Mouse (Mus musculus): ENCODE measurements around the gene Gm10681. TPM values are rescaled to one million over a fixed set of nuclear protein-coding genes. Genes with fewer than 3 reads are reported as not detected.
"Not testable (repeated sequence)": the region's sequence is repeated elsewhere in the genome, so short reads cannot be mapped to it uniquely, and the experiment has no call there.

Gm10681 gene
- polyA plus RNA-seq, 1 experiment from 2014 or later, result not detected

DNA sequence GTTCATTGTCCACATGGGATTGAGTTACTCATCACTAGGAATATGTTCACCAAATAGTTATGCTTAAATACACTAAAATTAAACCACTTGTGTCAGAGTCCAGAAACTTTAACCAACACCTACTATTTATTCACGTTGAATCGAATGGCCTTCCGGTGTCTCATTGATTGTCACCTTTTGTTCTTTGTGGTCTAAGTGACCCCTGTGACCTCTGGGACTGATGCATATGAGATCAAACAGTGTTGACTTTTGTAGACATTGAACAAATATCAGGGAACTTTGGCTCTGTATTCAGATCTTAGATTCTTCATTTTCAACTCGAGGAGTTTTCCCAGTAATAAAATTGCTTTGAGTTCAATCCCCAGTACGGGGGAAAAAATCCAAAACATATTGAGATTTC lies 27.9 kb downstream of the Gm10681 start:
- no CpG with 5 or more reads among the region's 5 CpGs for WGBS (ENCODE audit: missing documents)
- H3K36me3 ChIP-seq (ENCODE audit: inconsistent target); H3K79me2 ChIP-seq (ENCODE audit: inconsistent target); H3K4me3 ChIP-seq (ENCODE audit: inconsistent target); H3K27ac ChIP-seq: not testable (repeated sequence)

DNA sequence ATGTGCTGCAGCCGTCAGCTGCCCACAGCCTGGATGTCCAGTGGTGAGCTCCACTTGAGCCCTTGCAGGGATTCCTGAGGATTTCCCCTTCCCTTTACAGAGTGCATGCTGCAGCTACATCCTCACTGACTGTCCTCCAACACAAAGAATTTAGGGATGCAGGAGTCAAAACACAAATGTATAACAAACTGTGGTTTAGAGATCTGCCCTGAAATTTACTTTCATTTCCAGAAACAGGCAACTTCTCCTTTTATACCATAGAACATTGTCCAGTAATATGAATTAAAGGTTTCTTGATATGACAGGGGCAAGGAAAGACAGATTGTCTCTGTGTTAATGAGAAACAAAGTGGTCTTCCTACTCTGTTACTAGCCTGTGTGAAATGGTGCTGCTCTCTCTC lies 37.8 kb downstream of the Gm10681 start:
- no CpG with 5 or more reads among the region's 1 CpGs for WGBS (ENCODE audit: missing documents)
- H3K79me2 ChIP-seq (ENCODE audit: inconsistent target); H3K36me3 ChIP-seq (ENCODE audit: inconsistent target); H3K27ac ChIP-seq; H3K4me3 ChIP-seq (ENCODE audit: inconsistent target): not testable (repeated sequence)

DNA sequence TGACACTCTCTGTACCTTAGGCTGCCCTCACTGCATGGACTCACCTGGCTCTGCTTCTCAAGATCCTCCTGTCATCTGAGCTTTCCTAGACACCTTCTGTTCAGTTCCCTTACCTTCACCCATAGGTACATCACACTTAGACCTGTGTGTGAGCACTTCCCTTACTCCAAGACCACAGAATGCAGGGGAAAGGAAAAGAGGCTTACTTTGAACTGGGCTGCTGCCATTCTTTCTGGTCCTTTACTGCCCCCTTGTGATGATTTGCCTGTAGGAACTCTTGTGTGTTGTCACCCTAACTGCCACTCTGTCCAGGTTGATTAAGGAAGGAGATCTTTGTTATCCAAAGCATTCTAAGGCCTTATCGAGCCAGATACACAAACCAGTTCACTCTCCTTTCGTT lies 38.4 kb downstream of the Gm10681 start:
- not testable (repeated sequence) for H3K79me2 ChIP-seq (ENCODE audit: inconsistent target); H3K4me3 ChIP-seq (ENCODE audit: inconsistent target); H3K36me3 ChIP-seq (ENCODE audit: inconsistent target); H3K27ac ChIP-seq
- no CpG with 5 or more reads among the region's 2 CpGs for WGBS (ENCODE audit: missing documents)

DNA sequence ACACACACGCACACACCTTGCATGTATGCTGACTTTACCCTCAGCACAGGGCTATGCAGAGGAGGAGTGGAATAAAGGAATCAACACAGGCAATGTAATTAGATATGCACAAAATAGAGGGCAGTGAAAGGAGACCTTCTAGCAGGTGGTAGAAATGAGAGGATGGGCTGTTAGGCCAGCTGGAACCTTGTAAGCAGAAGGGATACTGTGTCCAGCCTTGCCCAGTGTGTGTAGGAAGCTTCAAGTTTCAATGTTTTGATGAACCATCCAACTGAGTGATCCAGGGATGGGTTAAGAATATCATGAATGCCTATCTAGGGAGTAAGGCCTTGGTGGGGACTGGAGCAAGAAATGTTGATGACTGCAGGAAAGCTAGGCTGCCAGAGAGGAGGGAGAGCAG lies 40.1 kb downstream of the Gm10681 start:
- not testable (repeated sequence) for H3K4me3 ChIP-seq (ENCODE audit: inconsistent target); H3K27ac ChIP-seq; H3K36me3 ChIP-seq (ENCODE audit: inconsistent target); H3K79me2 ChIP-seq (ENCODE audit: inconsistent target)
- WGBS (ENCODE audit: missing documents), result no CpG with 5 or more reads among the region's 1 CpGs

DNA sequence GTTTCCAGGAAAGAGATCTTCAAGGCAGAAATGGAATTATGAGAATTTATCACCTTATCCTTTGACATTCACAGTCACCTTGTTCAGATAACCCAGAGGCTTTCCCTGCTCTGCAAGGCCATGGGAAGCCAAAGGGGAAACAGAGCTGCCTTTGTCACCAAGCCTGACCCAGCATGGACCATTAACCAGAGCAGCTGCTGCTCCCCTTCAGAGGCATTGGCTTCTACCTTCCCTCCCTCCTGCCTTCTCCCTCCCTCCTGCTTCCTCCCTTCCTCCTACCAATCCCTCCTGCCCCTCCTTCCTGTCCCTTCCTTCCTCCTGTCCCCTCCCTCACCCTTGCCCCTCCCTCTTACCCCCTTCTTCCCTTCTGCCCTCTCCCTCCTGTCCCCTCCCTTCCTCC lies 41.0 kb downstream of the Gm10681 start:
- not testable (repeated sequence) for H3K36me3 ChIP-seq (ENCODE audit: inconsistent target); H3K4me3 ChIP-seq (ENCODE audit: inconsistent target); H3K79me2 ChIP-seq (ENCODE audit: inconsistent target); H3K27ac ChIP-seq

DNA sequence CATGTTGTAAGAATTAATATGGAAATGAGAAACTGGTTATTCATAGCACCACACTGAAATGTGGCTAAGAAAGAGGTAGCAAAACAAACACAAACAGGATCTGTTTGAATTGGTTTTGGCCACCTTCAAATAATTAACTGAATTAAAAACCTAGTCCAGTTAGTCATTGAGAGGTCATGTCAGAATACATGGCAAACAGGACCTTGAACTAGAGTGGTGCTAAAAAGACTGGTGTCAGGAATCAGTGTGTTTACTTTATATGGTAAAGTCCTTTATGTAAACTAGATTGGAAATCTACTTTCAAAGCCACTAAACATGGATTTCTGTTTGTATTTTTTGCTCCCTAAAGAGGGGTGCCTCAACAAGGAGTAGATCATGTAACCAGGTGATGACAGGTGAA lies 63.6 kb downstream of the Gm10681 start:
- H3K27ac ChIP-seq; H3K79me2 ChIP-seq (ENCODE audit: inconsistent target); H3K36me3 ChIP-seq (ENCODE audit: inconsistent target); H3K4me3 ChIP-seq (ENCODE audit: inconsistent target): not testable (repeated sequence)

DNA sequence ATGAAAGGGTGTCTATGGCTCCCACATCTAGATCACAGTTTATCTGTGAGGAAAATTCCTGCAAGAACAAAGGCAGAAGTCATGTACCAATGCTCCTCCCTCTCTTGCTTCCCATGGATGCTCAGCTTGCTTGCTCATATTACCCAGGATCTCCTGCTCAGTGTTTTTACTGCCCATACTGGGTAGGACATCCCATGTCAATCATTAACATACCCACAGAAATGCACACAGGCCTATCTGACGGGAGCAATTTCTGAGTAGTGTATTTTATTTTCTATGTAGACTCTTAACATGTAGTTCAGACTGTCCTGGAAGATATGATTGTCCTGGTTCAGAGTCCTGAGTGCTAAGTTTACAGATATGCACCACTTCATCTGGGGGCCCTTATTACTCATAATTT lies 64.1 kb downstream of the Gm10681 start:
- not testable (repeated sequence) for H3K36me3 ChIP-seq (ENCODE audit: inconsistent target); H3K79me2 ChIP-seq (ENCODE audit: inconsistent target); H3K27ac ChIP-seq; H3K4me3 ChIP-seq (ENCODE audit: inconsistent target)
- no CpG with 5 or more reads among the region's 1 CpGs for WGBS (ENCODE audit: missing documents)

DNA sequence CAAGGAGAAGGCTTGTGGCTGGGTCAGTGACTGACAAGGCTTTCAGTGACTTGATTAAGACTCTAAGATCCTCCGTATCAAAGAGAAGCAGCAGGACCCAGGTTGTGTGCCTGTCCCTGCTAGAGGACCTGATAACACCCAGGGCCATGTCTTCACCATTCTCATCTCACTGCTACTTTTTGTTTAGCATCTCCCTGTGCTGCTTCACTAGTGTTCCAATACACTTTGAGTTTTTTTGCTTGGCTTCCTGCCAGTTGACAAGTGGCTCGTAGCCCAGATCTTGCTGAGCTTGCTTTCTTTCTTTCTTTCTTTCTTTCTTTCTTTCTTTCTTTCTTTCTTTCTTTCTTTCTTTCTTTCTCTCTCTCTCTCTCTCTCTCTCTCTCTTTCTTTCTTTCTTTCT lies 65.8 kb downstream of the Gm10681 start:
- not testable (repeated sequence) for H3K4me3 ChIP-seq (ENCODE audit: inconsistent target)

DNA sequence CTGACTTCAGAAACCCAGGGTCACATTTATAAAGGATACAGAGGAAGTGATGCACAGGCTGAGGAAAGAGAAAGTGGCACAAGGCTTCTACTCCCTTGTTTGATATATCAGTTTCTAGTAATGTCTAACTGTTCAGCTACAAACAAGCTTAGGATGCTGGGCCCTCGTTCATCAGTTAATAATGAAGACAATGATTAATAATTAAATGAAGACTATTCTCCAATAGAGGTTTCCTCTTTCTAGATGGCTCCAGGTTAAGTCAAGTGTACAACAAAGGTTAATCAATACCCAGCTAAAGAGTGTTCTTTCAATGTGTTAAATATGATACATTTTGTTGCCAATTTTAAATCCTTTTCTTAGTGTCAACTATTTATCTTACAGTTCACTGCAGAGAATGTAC lies 78.2 kb downstream of the Gm10681 start, which contains the start of gene Hsd3b4:
Gene Hsd3b4 (minus strand): TSS at position 101 of the 400 bp plus-strand sequence.
- WGBS (ENCODE audit: missing documents), result no CpG with 5 or more reads among the region's 1 CpGs
- not testable (repeated sequence) for H3K79me2 ChIP-seq (ENCODE audit: inconsistent target); H3K4me3 ChIP-seq (ENCODE audit: inconsistent target); H3K27ac ChIP-seq; H3K36me3 ChIP-seq (ENCODE audit: inconsistent target)

More for the DNA sequence above, 65.8 kb downstream of the Gm10681 start:
- not testable (repeated sequence) for H3K79me2 ChIP-seq (ENCODE audit: inconsistent target); H3K27ac ChIP-seq; H3K36me3 ChIP-seq (ENCODE audit: inconsistent target)
- WGBS (ENCODE audit: missing documents), result no CpG with 5 or more reads among the region's 2 CpGs

DNA sequence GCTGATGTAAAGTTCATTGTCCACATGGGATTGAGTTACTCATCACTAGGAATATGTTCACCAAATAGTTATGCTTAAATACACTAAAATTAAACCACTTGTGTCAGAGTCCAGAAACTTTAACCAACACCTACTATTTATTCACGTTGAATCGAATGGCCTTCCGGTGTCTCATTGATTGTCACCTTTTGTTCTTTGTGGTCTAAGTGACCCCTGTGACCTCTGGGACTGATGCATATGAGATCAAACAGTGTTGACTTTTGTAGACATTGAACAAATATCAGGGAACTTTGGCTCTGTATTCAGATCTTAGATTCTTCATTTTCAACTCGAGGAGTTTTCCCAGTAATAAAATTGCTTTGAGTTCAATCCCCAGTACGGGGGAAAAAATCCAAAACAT lies 81.4 kb downstream of the Gm10681 start:
- WGBS (ENCODE audit: missing documents), result no CpG with 5 or more reads among the region's 5 CpGs
- not testable (repeated sequence) for H3K36me3 ChIP-seq (ENCODE audit: inconsistent target); H3K79me2 ChIP-seq (ENCODE audit: inconsistent target); H3K4me3 ChIP-seq (ENCODE audit: inconsistent target); H3K27ac ChIP-seq

Other genes starting within 250 kb of the Gm10681 start
- 0.63 to 1.6 TPM (median 1.0 TPM) in 3 replicates for gene Phgdh, start 248.8 kb downstream of the Gm10681 start, polyA plus RNA-seq (2018)
- gene Zfp697, start 206.3 kb downstream of the Gm10681 start, polyA plus RNA-seq (2018), result 0.20 to 1.1 TPM (median 0.27 TPM) in 3 replicates
- gene Gm4450, start 131.7 kb downstream of the Gm10681 start, polyA plus RNA-seq (2018), result not detected in 3 replicates
- not detected in 3 replicates for gene Hsd3b4, start 78.3 kb downstream of the Gm10681 start, polyA plus RNA-seq (2018)
- gene Hsd3b5, start 41.4 kb upstream of the Gm10681 start, polyA plus RNA-seq (2018), result not detected in 3 replicates
- not detected in 3 replicates for gene Hsd3b2, start 135.7 kb upstream of the Gm10681 start, polyA plus RNA-seq (2018)
- gene Hsd3b3, start 174.3 kb upstream of the Gm10681 start, polyA plus RNA-seq (2018), result not detected in 3 replicates
- not detected in 3 replicates for gene Hsd3b6, start 225.6 kb upstream of the Gm10681 start, polyA plus RNA-seq (2018)

Measured in macrophage (primary cell).